Mouse (Mus musculus) spleen, adult 2 months (tissue): ENCODE results near the gene Cdc20b. TPM values are rescaled to one million over a fixed set of nuclear protein-coding genes. Genes with fewer than 3 reads are reported as not detected.

ENCODE experiments used
- DNase-seq, 2 experiments: peaks; one replicate each; pipeline versions ENCODE4 v3.0.0 to v3.0.0-alpha.2; 2012 to 2021; ENCODE audit warnings: low spot score in 2 of 2, low read depth in 1 of 2
- H3K27ac ChIP-seq: fragments of 200-500 bp; 2 replicates; pipeline ENCODE4 v1.5.1; 2012; ENCODE audit warnings: low read length, inconsistent platforms; ENCODE audit not compliant: insufficient read depth
- H3K27me3 ChIP-seq: fragments of 200-500 bp; 2 replicates; pipeline ENCODE4 v1.6.1; 2012; ENCODE audit warnings: mild to moderate bottlenecking, moderate library complexity, low read length, inconsistent platforms; ENCODE audit not compliant: control insufficient read depth, insufficient read depth
- H3K36me3 ChIP-seq: fragments of 200-500 bp; 2 replicates; pipeline ENCODE4 v1.6.1; 2012; ENCODE audit warnings: mild to moderate bottlenecking, low read length, inconsistent platforms; ENCODE audit not compliant: control insufficient read depth, insufficient read depth
- H3K4me1 ChIP-seq: fragments of 200-500 bp; 2 replicates; pipeline ENCODE4 v1.6.1; 2011; ENCODE audit warnings: inconsistent platforms; ENCODE audit not compliant: control insufficient read depth, insufficient read depth, insufficient read length
- H3K4me3 ChIP-seq: fragments of 200-500 bp; 2 replicates; pipeline ENCODE4 v1.5.1; 2011; ENCODE audit warnings: mild to moderate bottlenecking, inconsistent platforms; ENCODE audit not compliant: insufficient read depth, insufficient read length; ENCODE audit errors: extremely low read depth
- CTCF ChIP-seq: fragments of 200-500 bp; IDR thresholded peaks from 2 replicates; pipeline ENCODE4 v1.5.1; 2011; ENCODE audit warnings: mild to moderate bottlenecking, inconsistent platforms; ENCODE audit not compliant: insufficient read depth, insufficient read length, insufficient replicate concordance; ENCODE audit errors: extremely low read depth
- POLR2A ChIP-seq: fragments of 200-500 bp; IDR thresholded peaks from 2 replicates; pipeline ENCODE4 v1.6.1; 2011; ENCODE audit warnings: low read depth, low read length, inconsistent platforms
- WGBS: fragments of 180-500 bp; shearing (Covaris S2); methylation state at CpG from one replicate; pipeline ENCODE4 v1.1.7; 2018; 5-methylcytosine and 5-hydroxymethylcytosine counted together
- polyA plus RNA-seq: library from polyadenylated mRNA; depleted of rRNA; stranded (reverse); fragments of >200 nt; gene quantifications from 2 replicates; pipeline ENCODE4 v1.2.3, GENCODE M21; 2012; rRNA removed

Cdc20b gene
- 0.09 and 0.26 TPM in 2 replicates for polyA plus RNA-seq

DNA sequence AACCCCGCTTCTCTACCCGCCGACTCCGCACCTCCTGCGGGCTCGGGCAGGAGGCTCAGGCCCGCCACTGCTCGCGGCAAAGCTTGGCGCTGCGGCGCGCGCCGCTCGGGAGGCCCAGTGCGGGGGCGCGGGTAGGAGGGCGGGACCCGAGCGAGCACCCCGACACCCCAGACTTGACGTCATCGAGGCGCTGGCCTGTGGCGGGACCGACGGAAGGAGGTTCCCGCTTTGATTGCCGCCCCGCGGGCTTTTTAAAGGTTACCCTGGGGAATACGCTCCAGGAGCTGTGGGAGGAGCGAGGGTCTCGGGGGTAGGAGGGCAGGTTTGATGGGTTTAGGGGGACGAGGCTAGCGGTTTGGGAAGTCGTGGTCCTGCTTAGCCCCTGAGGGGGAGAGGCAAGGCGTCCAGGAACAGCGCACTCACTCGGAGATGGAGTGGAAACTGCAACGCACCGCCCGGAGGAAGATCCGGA is at the start of gene Cdc20b:
Gene Cdc20b (plus strand): TSS at position 162 of the 472 bp plus-strand sequence.
- TF ChIP-seq POLR2A = no peak
- TF ChIP-seq CTCF = no peak
- peak; percentile 45 to 54 for DNase-seq
- H3K27me3 ChIP-seq = peaks cover 14% of the 10 kb centered on the region
- H3K27ac ChIP-seq = no peak within 1 kb of the TSS
- under 1% methylated on average over 46 of the region's 46 CpGs for WGBS
- H3K4me1 ChIP-seq = peaks cover 9% of the 10 kb centered on the region
- H3K4me3 ChIP-seq = peak within 1 kb of the TSS; percentile 56; the same call in 1 of the 2 replicates
- no peaks in the 10 kb centered on the region for H3K36me3 ChIP-seq

DNA sequence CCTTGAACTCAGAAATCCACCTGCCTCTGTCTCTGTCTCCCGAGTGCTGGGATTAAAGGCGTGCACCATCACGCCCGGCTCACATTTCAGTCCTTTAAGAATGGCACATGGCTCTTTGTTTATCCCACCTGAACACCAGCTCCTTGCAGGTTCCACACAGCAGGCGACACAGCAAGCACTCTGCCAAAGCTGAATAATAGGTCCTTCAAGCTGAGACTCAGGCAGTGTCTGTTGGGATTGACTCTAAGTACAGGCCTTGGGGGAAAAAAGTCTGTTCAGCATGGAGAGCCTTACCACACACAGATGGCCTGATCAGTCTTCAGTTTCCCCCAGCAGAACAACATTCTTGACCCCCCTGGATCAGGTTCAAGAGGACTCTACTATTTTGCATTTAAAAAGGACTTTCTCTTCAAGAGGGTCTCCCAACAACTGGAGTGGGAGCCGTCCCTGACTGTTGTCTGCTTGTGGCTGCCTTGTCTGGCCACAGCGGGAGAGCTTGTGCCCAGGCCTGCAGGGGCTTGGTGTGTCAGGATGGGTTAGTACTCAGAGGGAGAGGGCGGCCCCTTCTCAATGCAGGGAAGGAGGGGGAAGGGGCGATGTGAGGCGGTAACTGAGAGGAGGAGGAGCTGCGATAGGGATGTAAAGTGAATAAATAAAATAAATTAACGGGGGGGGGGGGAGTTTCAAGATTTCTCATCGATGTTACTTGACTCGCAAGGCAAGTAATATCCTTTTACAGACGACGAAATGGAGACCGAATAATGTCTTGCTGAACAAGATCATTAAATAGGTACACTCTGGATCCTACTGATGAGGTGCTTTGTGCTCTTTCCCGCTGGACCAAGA is 49.1 kb upstream of the Cdc20b start:
- Histone ChIP-seq H3K27ac (no peak overlapping the region), H3K36me3 (no peaks in the 10 kb centered on the region), H3K27me3 (peaks cover 26% of the 10 kb centered on the region), H3K4me1 (peaks cover 15% of the 10 kb centered on the region), H3K4me3 (no peak overlapping the region)
- WGBS = 34% methylated on average over 18 of the region's 18 CpGs
- no peak for DNase-seq
- TF ChIP-seq CTCF (no peak), POLR2A (no peak)

DNA sequence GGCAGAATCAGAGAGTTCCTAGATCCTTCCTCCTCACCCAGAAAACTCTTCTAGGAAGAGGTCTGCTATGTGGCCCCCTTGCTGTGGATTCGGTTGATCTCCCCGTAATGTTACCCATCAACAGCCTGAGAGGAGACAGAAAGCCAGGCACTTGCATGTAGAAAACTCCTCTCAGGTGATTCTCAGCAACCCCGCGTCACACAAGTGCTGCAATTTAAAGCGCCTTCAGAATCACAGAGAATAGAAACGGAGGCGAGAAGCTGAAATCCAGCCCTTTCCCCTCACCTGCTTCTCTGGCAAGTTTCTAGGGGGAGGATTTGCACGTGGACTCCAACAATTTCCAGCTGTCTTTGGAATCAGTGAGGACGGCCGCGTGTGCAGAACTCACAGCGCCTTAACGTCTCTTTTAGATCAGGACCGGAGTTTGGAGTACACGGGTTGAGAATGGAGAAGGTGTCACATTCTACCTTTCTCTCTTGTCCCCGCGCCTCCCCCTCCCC is 48.4 kb upstream of the Cdc20b start:
- peaks cover 28% of the 10 kb centered on the region for H3K27me3 ChIP-seq
- H3K27ac ChIP-seq = no peak overlapping the region
- WGBS = 6% methylated on average over 17 of the region's 17 CpGs
- TF ChIP-seq POLR2A (no peak), CTCF (no peak)
- DNase-seq = no peak
- H3K4me3 ChIP-seq = no peak overlapping the region
- H3K36me3 ChIP-seq = no peaks in the 10 kb centered on the region
- peaks cover 15% of the 10 kb centered on the region for H3K4me1 ChIP-seq

DNA sequence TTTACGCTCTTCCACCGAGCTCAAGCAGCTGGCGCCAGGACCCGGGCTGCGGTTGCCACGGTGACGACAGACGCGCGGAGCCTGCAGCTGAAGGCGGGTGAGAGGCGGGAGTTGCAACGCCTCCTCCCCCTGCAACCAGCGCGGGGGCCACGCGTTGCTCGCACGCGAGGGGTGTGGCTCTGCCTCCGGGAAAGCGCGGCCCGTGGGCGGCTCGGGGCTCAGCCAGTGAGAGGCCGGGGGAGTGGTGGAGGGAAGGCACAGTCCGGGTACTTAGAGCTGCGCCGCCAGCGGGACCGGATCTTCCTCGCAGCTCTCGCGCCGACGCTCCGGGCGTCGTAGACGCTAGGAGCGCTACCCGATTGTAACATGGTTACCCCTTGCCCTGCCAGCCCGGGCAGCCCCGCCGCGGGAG is 47.4 kb upstream of the Cdc20b start, which contains the start of gene Ccno:
Gene Ccno (plus strand): TSS at position 271 of the 412 bp plus-strand sequence.
- Histone ChIP-seq H3K36me3 (no peaks in the 10 kb centered on the region), H3K27me3 (peaks cover 28% of the 10 kb centered on the region)
- TF ChIP-seq CTCF (no peak), POLR2A (peak; percentile 43)

DNA sequence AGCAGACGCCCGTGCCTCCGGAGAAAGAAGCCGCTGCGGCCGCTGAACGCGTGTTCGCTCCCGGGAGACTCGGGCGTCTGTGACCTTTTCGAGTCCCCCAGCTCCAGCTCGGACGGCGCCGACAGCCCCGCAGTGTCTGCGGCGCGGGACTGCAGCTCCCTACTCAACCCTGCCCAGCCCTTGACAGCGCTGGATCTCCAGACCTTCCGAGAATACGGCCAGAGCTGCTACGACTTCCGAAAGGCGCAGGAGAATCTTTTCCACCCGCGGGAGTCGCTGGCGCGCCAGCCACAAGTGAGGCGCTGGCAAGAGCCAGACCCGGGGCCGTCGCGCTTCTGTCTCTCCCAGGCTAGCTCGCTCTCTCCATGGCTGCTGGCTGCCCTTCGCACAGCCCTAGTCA is 46.9 kb upstream of the Cdc20b start:
- Histone ChIP-seq H3K4me3 (peak overlapping the region; percentile 55), H3K27me3 (peaks cover 28% of the 10 kb centered on the region), H3K27ac (no peak overlapping the region), H3K4me1 (peaks cover 15% of the 10 kb centered on the region), H3K36me3 (no peaks in the 10 kb centered on the region)
- DNase-seq = no peak
- TF ChIP-seq POLR2A (no peak), CTCF (no peak)
- under 1% methylated on average over 39 of the region's 39 CpGs for WGBS

More for the DNA sequence above, 47.4 kb upstream of the Cdc20b start, which contains the start of gene Ccno:
- peak; percentile 71 to 81 for DNase-seq
- WGBS = 1% methylated on average over 46 of the region's 47 CpGs
- no peak within 1 kb of the TSS for H3K27ac ChIP-seq
- peak within 1 kb of the TSS; percentile 55 for H3K4me3 ChIP-seq
- H3K4me1 ChIP-seq = peaks cover 15% of the 10 kb centered on the region

DNA sequence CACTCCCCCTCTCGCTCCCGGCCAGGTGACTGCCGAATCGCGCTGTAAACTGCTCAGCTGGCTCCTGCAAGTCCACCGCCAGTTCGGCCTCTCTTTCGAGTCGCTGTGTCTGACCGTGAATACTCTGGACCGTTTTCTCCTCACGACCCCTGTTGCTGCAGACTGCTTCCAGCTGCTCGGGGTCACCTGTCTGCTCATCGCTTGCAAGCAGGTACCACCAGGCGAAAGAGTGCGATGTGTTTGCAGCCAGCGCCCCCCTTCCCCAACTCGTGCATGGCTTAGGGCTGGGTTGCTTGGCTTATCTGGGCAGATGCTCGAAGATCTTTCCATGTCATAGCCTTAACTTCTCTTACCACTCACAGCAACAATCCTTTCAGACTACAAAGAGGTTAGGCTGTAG is 46.0 kb upstream of the Cdc20b start:
- WGBS = 3% methylated on average over 19 of the region's 19 CpGs
- TF ChIP-seq POLR2A = no peak
- TF ChIP-seq CTCF = no peak
- Histone ChIP-seq H3K27me3 (peaks cover 36% of the 10 kb centered on the region), H3K27ac (no peak overlapping the region), H3K4me1 (peaks cover 20% of the 10 kb centered on the region), H3K36me3 (no peaks in the 10 kb centered on the region), H3K4me3 (peak overlapping the region; percentile 12; the same call in 1 of the 2 replicates)
- DNase-seq = no peak
